ENCODE assay signal across 8 mouse cellular contexts in the genomic region with DNA sequence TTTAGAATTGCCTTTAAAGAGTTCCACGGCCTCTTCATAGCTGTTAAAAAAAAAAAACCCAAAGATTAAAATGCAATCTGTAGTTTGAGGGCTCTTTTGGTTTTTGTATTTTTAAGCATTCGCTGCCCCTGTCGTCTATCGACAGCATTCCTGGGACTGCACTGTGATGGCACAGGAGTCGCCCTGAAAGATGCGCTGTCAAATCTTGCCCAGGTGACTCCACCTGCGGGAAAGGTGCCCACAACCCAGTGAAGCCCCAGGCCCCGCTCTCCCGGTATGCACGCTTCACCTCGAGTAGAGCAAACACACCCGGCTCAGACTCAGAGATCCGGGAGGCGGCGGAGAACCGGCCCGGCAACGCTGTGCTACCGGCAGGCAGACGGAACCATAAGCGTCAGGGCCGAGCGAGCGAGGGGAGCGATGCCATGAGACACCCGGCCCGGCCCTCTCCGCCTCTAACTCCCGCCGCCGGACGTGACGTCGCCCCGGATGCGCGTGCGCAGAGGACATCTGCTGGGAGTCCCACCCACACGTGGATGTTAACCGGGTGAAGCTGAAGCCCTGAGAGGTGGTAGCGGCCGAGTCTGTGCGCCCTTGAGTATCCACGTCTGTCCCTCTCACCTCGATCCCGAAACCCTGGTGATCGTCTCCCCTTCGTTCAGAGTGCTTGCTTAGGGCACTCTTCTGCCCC. TPM values are rescaled to one million over a fixed set of nuclear protein-coding genes. Genes with fewer than 3 reads are reported as not detected.
A peak's percentile ranks its signal among the peaks of the same experiment; 100 is the strongest.
DNase-seq lines count a peak whose midpoint lies in the region; ATAC-seq and TF ChIP-seq lines count a peak whose summit lies in the region.

A gene (minus strand): TSS at position 482 of the 691 bp plus-strand sequence.

- peak within 1 kb of the TSS; percentile 95 for H3K9ac ChIP-seq in ES-E14 (ENCODE audit: insufficient read depth, low read depth, low read length, poor library complexity, severe bottlenecking)
- peak within 1 kb of the TSS; percentile 89 for H3K9ac ChIP-seq in forebrain, embryonic 15.5 days (replicated peaks)

- peak; percentile 93 for DNase-seq in ES-E14 (ENCODE audit: low read depth, low spot score)
- DNase-seq in cerebellum, adult 11-12 months: peak; percentile 97
- peak; percentile 96 for DNase-seq in heart, postnatal 25 days (ENCODE audit: low spot score)
- DNase-seq in layer of hippocampus, adult 18-20 months (ENCODE audit: low spot score in 2 of 2): peak; percentile 96 to 98
- peak; percentile 99 for DNase-seq in lung, adult 2 months
- peak; percentile 96 for DNase-seq in thymus, adult 18-20 months

- H3K27me3 ChIP-seq in forebrain, embryonic 15.5 days: no peaks in the 10 kb centered on the region

- intact Hi-C loops in heart, postnatal 25 days (cut with DNase I): loop anchor here (10.0 kb wide), 1 partner anchor 564 kb away; no protein-coding TSS in a partner anchor

- H3K27ac ChIP-seq in ES-E14 (ENCODE audit: insufficient read depth, low read depth, low read length, poor library complexity, severe bottlenecking): peak within 1 kb of the TSS; percentile 52; the same call in 1 of the 2 replicates
- H3K27ac ChIP-seq in forebrain, embryonic 15.5 days (replicated peaks): peak within 1 kb of the TSS; percentile 89

- under 1% methylated on average over 48 of the region's 48 CpGs for WGBS in forebrain, embryonic 15.5 days
- WGBS in lung, adult 2 months: under 1% methylated on average over 48 of the region's 48 CpGs

- TF ChIP-seq POLR2A in lung, adult 2 months (IDR thresholded peaks at IDR 0.05; ENCODE audit: borderline replicate concordance, extremely low read depth, low read depth, low read length): peak; percentile 94; the same call in 1 of the 2 replicates

- in situ Hi-C loops in ES-E14 (cut with MboI; ENCODE audit: low sequenced_read_pairs in 2 of 2, unreplicated experiment in 2 of 2): loop anchor here in 1 of 2 experiments (10.0 to 25.0 kb wide), 2 partner anchors 154 to 566 kb away; no protein-coding TSS in a partner anchor

- H3K4me1 ChIP-seq in ES-E14 (ENCODE audit: control insufficient read depth in 2 of 2, insufficient read depth in 2 of 2, low read length in 2 of 2, poor library complexity in 1 of 2): peaks cover 0 to 2% of the 10 kb centered on the region in 2 experiments; a peak in 1 of 4 replicates
- peaks cover 14% of the 10 kb centered on the region for H3K4me1 ChIP-seq in forebrain, embryonic 15.5 days
- no peaks in the 10 kb centered on the region for H3K4me1 ChIP-seq in lung, adult 2 months (ENCODE audit: control insufficient read depth, insufficient read depth, low read length)

- no peaks in the 10 kb centered on the region for H3K36me3 ChIP-seq in ES-E14 (ENCODE audit: control insufficient read depth, insufficient read depth, low read length, poor library complexity, severe bottlenecking)
- no peaks in the 10 kb centered on the region for H3K36me3 ChIP-seq in forebrain, embryonic 15.5 days

- peak; percentile 97 for ATAC-seq in forebrain, embryonic 15.5 days (replicated peaks)
- ATAC-seq in neutrophil, adult 5-6 weeks (ENCODE audit: extremely low read depth, insufficient number of reproducible peaks, low FRiP score, poor library complexity, severe bottlenecking): peak; percentile 96

- peak within 1 kb of the TSS; percentile 76 to 85 for H3K4me3 ChIP-seq in ES-E14 (ENCODE audit: insufficient read depth in 1 of 2, low read depth in 1 of 2, low read length in 2 of 2, poor library complexity in 1 of 2, severe bottlenecking in 1 of 2)
- peak within 1 kb of the TSS; percentile 86 for H3K4me3 ChIP-seq in forebrain, embryonic 15.5 days
- peak within 1 kb of the TSS; percentile 74 for H3K4me3 ChIP-seq in lung, adult 2 months (replicated peaks; ENCODE audit: extremely low read depth, low read depth, low read length)

- no peak for TF ChIP-seq CTCF in lung, adult 2 months (IDR thresholded peaks at IDR 0.05; ENCODE audit: insufficient read depth, low read length)

- peak within 1 kb of the TSS; percentile 81 for H3K4me2 ChIP-seq in forebrain, embryonic 15.5 days (replicated peaks)

- H3K9me3 ChIP-seq in ES-E14 (ENCODE audit: control insufficient read depth, insufficient read depth, low read depth, low read length): no peaks in the 10 kb centered on the region
- H3K9me3 ChIP-seq in forebrain, embryonic 15.5 days: no peaks in the 10 kb centered on the region

TF ChIP-seq in ES-E14, 5 proteins besides CTCF, POLR2A, EP300 and RAD21:
- TF ChIP-seq CHD2 (IDR thresholded peaks at IDR 0.05; ENCODE audit: low read depth, low read length): no peak
- TF ChIP-seq HCFC1 (IDR thresholded peaks at IDR 0.05; ENCODE audit: borderline replicate concordance, insufficient read depth, low read length): peak; percentile 83

RNA-seq across cellular contexts. Expression of the gene that starts here (rescaled TPM):
- total RNA-seq in ES-E14 (2012; rRNA removed): 11.3 and 11.7 TPM in 2 replicates
- polyA plus RNA-seq in forebrain, embryonic 15.5 days (2015; fragmentation: Nextera tagmentation; extraction: Ambion mirVana): 79.1 and 79.9 TPM in 2 replicates
- total RNA-seq in heart, postnatal 25 days (2021): 10 to 100 TPM; 35.9 to 43.0 TPM
- 10 to 100 TPM; 24.4 to 29.3 TPM for total RNA-seq in layer of hippocampus, adult 18-20 months (2021)
- 8.1 and 16.5 TPM in 2 replicates for polyA plus RNA-seq in lung, adult 2 months (2012; rRNA removed)
- 6.8 and 7.1 TPM in 2 replicates for total RNA-seq in neutrophil, adult 5-6 weeks (2017)

Comparison
In these comparisons a context has a peak if more than half of its experiments do, and no peak if none do; other contexts are left out.
1. Peak in every context shown above with its lines: DNase-seq, ATAC-seq, H3K4me3 ChIP-seq and H3K27ac ChIP-seq.